Mouse (Mus musculus) liver, adult 2 months (tissue): ENCODE results near the gene Cnbd2.

ENCODE experiments used
- CTCF ChIP-seq: fragments of 200-500 bp; IDR thresholded peaks from 2 replicates; pipeline ENCODE4 v1.5.1; 2011; ENCODE audit warnings: low read depth, low read length, control low read depth
- POLR2A ChIP-seq: fragments of 200-500 bp; IDR thresholded peaks from 2 replicates; pipeline ENCODE4 v1.6.1; 2011; ENCODE audit warnings: low read length, control low read depth; ENCODE audit not compliant: insufficient read depth; ENCODE audit errors: extremely low read depth

DNA sequence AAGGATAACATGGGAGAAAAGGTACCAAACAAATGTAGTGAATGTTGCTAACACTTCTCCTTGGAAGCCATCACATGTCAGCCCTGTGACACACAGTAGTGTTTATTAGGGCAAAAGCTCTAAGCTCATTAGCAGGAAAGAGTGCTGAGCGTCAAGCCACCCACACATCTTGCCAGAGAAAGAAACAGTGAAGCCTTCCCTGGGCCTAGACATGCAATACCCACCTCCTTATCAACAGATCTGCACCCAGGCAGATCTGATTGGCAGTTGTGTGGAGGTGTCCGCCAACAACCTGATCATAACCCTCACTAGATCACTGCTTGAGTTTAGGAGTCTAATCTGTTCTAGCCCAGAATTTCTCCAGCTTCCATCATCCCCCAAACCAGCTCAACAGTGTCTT, 84.0 kb downstream of the Cnbd2 start:
- TF ChIP-seq CTCF = no peak
- no peak for TF ChIP-seq POLR2A
